Mouse (Mus musculus) lung, postnatal 36 days (tissue): ENCODE measurements around the gene Pigr.

ENCODE experiments used
- DNase-seq: peaks from one replicate; pipeline ENCODE4 v3.0.0; 2022; ENCODE audit warnings: mixed read lengths

Pigr gene

DNA sequence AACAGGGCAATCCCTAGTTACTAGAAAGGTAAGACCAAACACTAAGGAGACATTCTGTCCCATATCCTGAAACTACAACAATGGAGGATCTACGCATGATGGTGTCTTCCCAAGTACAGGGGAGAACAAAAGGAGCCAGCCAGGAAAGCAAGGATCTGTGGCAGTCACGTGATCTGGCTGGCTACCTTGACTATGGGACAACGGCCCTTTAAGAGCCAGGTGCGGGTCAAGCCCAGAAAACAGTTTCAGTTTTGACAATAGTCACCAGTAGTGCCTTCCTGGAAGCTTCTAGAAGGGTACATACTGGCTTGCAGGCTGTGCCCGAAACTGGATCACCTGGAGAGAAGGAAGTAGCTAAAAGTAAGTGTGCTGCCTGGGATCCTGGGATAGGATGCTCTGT, at the start of gene Pigr:
TSS of gene Pigr (plus strand) at position 237 of the 400 bp plus-strand sequence.
- peak; percentile 47 for DNase-seq

DNA sequence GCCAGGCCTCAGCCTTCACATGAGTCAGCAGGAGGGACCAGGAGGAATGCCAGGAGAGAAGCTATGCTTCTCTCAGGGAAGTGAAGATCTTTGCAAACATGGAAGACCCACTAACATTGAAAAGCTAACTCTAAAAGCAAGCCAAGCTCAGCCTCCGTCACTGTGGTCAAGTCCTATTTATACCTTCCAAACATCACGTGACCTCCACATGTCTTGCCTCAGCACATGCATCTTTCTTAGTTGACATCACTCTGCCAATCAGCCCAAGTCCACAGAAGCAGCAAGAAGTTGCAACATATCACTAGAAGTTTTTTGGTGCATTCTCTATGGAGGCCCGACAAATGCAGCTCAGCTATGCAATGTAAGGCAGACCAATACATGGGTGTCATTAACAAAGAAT, 46.6 kb upstream of the Pigr start:
- DNase-seq: no peak

DNA sequence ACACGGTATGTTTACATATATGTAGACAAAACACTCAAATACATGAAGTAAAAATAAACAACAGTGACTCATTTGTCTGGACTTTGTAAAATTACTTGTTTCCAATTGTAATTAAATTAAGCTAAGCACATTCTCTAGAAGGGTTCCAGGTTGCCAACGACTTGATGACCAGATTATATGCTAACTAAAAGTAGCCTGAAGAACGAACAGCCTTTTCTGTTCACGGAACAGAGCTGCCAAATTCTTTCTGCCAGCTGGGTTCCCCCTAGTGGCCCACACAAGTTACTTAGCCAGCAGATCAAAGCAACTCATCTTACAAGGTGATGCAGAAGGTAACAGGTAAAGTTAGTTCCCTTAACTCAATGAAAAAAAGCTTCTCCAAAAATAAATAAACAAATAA, 42.4 kb upstream of the Pigr start:
- peak; percentile 72 for DNase-seq

DNA sequence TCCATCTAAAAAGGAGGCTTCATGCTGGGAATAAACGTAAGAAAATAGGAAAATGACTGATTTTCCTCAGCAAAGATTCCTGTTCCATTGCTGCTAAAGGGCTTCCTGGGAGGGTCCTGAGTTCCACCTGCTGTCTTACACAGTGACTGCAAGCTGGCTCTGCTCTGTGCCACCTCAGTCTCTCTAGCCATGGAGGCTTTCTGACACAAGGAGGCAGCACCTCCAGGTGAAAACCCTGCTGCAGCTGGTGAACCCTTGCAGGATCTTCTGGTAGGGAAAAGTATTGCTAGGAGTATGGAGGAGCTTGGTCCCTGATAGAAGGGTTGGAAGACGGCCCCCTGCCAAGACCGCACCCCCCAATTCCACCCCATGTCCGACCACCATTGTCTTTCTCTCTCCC, 39.5 kb upstream of the Pigr start:
- peak; percentile 18 for DNase-seq

DNA sequence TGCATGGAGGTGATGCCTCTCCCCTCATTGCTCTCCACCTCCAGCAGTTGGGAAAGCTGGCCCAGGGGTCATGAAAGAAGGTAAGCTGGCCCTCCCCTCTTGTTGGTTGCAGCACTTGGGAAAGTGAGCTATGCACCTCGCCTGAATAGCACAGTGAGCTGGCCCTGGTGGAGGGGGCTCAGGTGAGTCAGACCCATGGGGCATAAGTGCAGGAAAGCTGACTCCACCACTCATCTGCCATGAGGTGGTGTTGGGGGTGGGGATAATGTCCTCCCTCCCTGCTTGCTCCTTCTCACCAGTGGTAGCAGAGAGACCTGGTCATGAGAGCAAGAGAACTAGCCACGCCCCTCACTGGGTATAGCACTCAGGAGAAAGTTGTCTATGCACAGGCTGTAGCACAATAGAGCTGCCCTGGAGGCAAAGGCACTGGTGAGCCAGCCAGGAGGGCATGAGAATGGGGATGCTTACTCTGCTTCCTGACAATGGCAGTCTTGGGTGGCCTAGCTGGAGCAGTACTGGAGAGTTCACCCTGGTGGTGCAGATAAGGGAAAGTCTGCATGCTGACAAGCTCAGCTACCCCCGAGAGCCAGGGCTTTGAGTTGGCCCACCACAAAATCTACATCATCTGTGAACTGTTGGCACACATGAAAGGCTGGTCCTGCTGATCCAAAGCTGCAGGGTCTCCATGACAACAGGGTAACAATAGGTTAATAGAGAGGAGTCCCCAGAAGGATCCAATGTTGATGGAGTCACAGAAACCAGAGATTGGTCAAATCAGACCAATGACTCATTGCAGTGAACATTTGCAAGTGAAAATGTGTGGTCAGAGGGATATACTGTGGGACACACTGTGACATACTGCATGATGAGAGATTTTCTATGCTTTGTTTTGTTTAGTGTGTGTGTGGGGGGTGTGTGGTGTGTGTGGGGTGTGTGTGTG, 36.7 kb upstream of the Pigr start:
- no peak for DNase-seq

DNA sequence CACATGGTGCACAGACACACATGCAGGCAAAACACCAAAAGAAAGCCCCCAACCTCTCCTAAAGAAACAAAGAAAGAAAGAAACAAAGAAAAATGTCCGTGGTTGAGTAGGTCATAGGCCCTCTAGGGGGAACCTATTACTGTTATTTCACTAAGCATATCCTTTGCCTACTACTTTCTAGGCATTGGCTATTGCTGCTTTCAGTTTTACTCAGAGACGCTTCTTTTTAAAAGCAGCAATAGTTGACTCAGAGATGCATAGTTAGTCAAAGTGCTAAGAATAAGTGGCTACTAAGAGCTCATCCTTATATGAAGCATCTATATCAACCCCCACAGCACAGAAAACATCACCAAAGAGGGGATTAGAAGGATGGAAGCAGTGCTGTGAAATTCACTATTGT, 31.2 kb upstream of the Pigr start:
- DNase-seq: no peak

DNA sequence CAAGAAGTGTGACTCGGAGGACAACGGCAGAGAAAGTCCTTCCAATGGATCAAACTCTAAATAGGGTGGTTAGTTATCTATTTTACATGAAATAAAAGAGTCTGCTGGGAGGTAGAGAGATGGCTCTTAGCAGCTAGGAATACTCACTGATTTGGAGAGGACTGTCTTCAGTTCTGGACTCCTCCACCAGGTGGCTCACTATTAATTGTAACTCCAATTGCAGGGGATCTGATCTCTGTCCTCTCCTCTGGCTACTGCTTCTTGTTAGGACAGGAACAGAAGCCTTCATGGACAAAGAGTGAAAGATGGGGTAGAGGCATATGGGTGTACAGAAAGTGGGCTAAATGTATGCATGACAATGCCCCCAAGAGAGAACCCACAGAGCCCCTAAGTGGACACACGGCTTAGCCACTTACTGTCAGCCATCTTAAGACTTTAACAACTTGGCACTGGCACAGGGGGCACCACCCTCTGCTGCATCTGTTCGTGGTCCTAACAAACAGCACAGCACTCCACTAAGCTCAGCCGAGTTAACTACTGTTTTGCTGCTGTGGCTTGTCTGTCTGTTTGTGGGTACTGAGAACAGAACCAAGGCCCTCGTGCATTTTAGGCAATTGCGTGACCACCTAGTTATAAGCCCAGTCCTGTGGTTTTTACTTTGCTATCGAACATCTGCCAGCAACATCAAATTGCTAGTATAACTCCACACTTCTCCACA, 29.4 kb upstream of the Pigr start:
- peak; percentile 85 for DNase-seq

DNA sequence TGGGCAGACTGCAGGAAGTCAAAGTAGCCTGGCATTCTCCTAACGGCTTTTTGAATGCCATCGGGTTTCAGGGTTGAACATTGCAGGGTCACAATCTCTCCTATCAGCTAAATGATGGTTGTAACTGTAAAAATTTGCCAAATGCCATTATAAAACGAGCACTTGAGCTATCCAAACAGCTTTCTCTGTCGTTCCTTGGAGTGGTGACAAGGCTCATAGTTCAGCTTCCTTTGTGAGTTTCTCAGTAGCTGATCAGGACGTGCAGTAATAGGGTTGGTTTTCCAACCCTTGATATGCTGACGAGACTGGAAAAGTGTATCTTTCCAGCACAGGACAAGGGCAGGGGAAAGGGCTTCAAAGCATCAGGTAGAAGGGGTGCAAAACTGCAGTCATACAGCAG, 28.4 kb upstream of the Pigr start:
- no peak for DNase-seq

DNA sequence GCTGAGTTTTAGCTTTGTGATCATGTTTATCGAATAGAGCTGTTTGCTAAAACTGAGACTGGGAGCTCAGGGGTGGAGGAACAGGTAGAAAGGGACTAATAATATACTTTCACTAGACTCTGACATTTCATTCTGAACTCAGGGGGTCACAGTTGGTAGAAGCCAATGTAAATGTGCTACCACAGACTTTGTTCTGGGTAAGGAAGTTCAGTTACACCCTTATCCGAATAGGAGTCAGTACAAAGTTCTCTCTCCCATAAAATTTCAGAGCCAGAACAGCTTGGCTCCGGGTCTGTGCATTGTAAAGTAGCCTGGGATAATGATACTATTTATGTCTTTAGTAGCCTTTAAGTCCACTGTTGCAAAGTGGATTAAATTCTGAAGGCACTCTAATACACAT, 27.9 kb upstream of the Pigr start:
- no peak for DNase-seq

DNA sequence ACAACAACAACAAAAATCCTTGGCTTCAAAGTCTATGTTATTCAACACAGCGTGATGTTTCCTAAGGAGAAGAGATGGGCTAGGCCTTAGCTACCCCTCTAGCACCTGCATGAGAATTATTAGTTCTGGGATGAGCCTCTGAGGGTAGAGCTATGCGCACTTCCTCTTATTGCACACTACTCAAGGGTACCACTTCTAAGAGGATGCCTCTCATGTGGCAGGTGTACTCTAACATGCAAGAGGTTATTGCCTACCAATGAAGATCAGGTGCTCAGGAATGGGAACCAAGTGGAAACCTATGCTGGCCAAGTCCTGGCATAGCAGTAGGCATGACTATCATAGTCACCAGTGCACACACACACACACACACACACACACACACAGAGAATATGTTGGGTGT, 27.1 kb upstream of the Pigr start:
- no peak for DNase-seq

DNA sequence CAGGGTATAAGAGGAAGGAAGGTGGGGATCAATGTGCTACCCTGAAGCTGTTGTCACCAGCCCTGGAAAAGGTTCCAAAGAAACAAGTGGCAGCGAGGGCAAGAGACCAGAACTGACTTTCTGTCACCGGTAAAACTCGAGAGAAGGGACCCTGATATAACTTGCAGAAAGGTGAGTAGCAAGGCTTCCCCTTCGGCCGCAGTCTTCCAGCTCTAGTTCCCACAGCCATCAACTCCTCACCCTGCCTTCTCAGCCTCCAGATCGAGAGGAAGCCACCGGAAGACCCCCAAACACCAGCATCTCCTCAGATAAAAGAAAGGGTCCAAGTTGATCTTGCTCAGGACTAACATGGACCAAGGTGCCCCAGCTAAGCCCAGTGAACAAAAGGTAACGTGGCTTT, 25.9 kb upstream of the Pigr start, which contains the start of gene Fcamr:
TSS of gene Fcamr (plus strand) at position 301 of the 400 bp plus-strand sequence.
- no peak for DNase-seq

DNA sequence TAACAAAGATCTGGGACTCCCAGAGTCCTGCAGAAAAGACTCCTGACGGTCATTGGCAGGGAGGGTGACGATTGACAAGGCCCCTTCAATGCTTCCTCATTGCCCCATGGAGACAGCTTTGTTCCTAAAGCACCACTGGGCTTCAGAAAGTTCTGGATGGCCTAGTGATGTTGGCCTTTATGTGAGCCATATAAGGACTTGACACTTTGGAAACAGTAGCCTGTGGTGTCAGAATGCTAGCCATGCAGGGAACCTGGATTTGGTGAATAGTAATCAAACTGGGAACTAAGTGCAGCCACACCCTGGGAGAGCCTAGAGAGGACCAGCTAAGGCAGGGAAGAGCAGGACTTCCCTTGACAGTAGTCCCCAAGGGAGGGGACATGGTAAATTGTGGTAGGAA, 25.0 kb upstream of the Pigr start:
- DNase-seq: no peak

DNA sequence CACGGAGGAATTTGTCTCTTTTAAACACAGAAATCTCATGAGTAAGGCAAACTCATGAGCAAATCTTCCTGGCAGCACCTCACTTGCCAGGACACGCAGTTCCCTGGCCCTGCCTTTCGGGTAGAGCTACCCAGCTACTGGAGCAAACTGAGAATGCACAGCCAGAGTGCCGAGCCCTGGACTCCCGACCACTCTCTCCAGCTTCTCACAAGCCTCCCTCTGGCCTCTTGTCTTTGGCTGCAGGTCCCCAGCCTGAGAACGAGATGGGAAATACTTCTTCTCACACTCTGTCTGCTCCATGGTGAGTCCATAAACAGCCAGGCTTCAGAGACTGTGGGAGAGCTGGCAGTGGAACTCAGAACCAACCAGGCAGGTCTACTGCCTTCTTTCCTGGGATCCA, 23.5 kb upstream of the Pigr start:
- no peak for DNase-seq

DNA sequence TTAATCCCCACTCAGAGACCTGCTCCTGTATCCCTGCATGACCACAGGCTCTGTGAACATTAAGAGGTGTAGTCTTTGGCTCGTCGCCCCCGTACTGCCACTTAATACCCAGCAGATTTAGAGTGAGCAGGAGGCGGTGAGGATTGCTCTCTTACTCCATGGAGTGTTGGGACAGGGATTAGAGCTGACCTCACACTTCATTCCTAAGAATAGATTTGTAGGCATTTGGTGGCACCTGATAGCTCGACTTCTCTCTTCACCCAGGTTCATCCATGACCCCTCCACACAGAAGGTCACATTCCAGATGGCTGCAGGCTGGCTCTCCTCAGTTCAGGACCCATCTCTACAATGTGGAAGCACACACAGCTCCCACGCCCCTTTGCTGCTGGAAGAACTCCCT, 22.2 kb upstream of the Pigr start:
- DNase-seq: peak; percentile 24

DNA sequence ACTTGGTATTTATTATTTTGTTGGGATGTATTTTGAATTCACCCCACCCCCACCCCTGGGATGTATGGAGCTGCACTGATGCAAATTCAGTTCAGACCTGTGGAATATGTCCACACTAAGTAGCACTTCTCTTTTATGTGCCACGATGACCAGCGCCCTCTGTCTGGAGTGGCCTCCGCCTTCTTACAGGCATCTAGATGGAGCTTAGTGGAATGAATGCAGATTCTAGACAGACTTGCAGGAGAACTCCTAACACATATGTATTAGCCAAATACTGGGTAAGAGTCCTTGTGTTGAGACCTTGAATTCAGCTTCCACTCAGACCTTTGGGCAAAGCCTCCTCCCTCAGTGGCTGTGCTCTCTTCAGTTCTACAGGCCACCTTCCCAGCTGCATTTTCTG, 15.6 kb upstream of the Pigr start:
- no peak for DNase-seq

DNA sequence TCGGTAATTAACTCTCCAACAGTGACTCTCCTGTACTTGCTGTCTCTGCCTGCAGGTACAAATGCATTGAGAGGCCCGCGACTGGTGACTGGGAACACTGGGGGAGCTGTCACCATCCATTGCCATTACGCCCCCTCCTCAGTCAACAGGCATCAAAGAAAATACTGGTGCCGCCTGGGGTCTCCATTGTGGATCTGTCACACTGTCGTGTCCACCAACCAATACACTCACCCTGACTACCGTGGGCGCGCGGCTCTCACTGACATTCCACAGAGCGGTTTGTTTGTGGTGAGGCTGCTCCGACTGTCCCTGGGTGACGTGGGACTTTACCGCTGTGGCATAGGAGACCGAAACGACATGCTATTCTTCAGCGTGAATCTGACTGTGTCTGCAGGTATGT, 15.2 kb upstream of the Pigr start:
- no peak for DNase-seq

DNA sequence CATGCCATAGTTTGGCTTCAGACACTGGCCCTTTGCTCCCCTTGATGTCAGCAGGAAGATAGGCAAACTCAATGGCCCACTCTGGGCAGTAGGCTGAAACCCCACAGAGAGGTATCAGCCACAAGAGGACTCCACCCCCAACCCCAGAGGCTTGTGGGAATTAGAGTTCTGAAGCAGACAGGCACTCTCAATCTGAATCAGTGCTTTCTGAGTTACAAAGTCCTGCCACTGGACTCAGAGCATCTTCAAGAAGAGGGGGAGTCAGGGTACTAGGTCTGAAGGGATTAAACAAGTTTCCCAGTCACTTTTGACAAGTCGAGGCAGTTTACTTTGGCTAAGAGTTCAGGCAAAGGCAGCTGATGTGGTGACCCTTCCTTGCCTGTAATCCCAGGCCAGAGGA, 6.7 kb upstream of the Pigr start:
- peak; percentile 22 for DNase-seq

DNA sequence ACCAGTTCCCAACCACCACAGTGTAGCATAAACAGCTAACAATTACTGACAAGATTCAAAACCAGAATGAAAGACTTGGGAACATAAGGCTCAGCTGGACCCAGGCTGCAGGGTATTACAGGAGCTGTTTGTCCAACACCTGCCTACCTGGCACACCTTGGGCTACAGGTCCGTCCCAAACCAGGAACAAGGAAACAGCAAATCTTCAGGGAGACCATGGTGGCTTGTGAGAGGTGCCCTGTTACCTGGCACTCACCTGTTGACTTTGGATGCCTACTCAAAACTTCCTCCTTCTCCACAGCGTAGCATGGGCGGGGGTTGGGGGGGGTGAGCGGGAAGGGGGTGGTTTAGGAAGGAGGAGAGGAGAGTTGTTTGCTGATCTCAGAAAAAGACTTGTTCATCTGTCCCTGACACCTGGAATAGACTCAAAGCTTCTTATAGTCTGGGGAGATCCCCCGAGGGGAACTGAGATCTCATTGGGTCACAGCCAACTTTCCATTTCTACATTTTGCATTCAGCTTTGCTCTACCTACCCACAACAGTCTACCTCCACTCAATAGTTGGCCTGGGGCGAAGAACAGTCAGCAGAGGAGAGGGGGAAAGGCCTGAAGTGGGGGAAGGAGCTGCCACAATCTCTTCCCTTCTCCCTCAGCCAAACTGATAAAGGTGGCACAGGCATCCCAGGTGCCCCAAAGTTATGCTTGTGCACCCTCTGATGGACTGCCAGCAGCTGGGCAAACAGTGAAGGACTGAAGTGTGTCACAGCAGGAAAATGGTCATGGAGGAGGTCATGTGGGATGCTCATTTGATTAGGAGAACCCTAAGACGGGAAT, 6.0 kb upstream of the Pigr start:
- peak; percentile 44 for DNase-seq

DNA sequence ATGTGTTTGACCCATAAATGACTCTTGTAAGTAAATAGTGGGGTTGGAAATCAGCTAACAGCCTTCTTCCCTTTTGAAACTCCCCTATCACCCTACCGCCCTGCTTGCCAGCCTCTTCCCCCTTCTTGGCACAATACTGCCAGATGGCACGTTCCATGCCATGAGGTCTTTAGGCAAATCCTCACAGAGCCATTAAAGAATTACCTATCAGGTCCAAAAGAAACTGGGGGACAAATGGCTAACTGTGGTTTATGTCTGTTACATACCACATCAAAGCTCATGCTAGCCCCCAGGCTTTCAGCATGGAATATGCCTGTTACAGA, 5.4 kb upstream of the Pigr start:
- no peak for DNase-seq

DNA sequence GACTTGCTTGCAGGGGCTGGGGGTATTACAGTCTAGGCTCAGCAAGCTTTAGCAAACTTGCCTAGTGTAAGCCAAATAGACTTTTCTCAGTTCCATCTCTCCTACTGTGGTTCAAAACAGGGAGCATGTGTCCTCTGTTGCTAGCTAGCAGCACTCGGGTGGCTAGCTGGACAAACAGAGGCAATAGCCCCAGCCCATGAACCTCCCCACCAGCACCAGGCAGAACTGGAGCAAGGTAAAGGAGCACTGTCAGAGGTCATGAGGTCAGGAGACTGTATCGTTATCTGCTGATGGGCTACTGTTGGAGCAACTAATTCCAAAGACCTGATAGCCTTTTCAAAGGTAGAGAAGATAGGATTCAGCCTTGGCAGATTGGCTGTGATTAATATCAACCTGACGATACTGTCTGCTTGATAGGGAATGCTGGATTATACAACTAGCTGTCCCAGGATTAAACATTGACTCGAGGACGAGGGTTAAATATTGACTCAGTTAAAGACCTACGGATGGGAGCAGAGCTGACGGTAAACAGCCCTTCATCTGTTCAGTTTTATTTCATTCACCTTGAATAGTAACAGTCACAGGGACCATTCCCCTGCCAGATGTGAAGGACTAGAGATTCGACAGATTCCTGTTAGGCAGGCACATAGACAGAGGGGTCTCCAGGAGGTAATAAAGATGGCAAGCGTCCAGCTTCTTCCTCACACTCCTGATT, 4.4 kb upstream of the Pigr start:
- DNase-seq: no peak

DNA sequence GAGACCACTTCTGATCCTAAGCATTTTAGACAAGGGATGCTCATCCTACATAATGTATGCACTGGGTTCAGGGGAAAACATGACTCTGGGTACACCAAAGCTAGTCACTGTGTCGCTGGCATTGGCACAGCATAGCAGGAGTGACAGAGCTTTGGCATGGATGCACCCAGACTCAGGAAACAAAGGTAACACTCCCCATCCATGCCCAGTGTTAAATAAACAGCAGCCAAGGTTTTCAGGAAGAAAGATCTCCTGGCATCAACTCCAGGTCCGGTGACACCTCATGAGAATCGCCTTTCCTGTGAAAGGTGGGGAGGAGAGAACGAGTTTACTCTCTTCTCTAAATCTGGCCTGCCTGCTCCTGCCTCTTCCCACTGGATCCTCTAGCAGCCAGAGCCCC, 2.2 kb downstream of the Pigr start:
- DNase-seq: no peak

DNA sequence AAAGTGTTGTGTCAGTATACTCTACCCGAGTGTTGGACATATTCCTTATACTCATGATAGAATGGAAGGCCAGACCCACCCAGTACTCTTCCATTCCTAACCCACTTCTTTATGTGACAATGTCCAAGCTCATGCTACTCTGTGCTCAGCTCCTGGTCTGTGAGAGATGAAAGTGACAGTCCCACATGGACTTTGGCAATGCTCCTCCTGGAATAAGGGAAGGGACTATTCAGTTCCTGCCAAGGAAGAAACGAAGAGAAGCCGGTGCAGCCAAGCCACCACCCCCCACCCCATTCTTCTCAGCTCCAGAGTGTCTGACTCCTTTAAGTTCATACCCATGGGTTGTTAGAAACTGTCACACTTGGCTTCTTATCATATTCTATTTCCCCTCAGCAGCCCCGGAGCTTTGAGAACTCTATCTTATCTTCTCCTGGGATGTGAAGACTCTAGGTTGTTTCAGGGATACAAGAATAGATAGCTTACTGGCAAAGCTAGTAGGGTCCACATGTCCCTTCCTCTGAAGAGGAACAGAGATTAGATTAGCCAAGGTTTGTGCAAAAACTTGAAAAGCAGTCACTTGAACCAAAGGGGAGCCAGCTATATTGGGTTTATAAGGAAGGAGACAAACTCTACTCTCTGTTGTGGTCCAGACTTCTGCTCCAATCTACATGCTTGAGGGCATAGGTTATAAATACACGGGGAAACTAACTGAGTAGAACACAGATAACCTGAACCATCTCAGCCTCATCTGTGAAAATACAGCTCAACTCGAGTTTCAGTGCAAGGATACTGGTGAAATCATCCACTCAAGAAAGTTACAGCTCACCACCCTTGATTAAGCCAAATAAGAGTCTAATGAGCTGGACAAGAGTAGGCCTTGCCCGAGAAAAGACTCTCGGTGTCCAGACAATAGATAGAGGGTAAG, 3.7 kb downstream of the Pigr start:
- no peak for DNase-seq
